Mouse (Mus musculus) heart, embryonic 11.5 days (tissue): ENCODE measurements at regions not wholly inside any gene's neighbourhood (a gene's known extent, or its start where the extent isn't known, plus 50 kb on each side); places are given as distances from the start of the nearest gene placed in this dataset.

Experiments used
- ATAC-seq: fragments of 200-750 bp; cut with Nextera tagmentation; replicated peaks from 2 replicates; pipeline ENCODE4 v1.8.0; 2017; ENCODE audit warnings: moderate library complexity; ENCODE audit not compliant: insufficient number of reproducible peaks, low FRiP score, low TSS enrichment
- H3K27ac ChIP-seq: fragments of 300-500 bp; sonication (generic); 2 replicates; pipeline ENCODE4 v1.5.1; 2014; ENCODE audit warnings: mild to moderate bottlenecking, low read depth, low read length
- H3K27me3 ChIP-seq: fragments of 300-500 bp; sonication (generic); 2 replicates; pipeline ENCODE4 v1.6.1; 2014; ENCODE audit warnings: mild to moderate bottlenecking, low read length, mixed read lengths; ENCODE audit not compliant: control insufficient read depth, insufficient read depth
- H3K36me3 ChIP-seq: fragments of 300-500 bp; sonication (generic); 2 replicates; pipeline ENCODE4 v1.6.1; 2014; ENCODE audit warnings: mild to moderate bottlenecking, low read length, moderate library complexity, mixed read lengths; ENCODE audit not compliant: control insufficient read depth, insufficient read depth
- H3K4me1 ChIP-seq: fragments of 300-500 bp; sonication (generic); 2 replicates; pipeline ENCODE4 v1.6.1; 2014; ENCODE audit warnings: low read length; ENCODE audit not compliant: control insufficient read depth, insufficient read depth
- H3K4me2 ChIP-seq: fragments of 300-500 bp; sonication (generic); 2 replicates; pipeline ENCODE4 v1.6.1; 2014; ENCODE audit warnings: mild to moderate bottlenecking, moderate library complexity
- H3K4me3 ChIP-seq: fragments of 300-500 bp; sonication (generic); 2 replicates; pipeline ENCODE4 v1.5.1; 2014; ENCODE audit warnings: low read depth, low read length
- H3K9ac ChIP-seq: fragments of 300-500 bp; sonication (generic); 2 replicates; pipeline ENCODE4 v1.6.1; 2014; ENCODE audit warnings: mild to moderate bottlenecking, low read depth, low read length, moderate library complexity
- H3K9me3 ChIP-seq: fragments of 300-500 bp; sonication (generic); replicated peaks from 2 replicates; pipeline ENCODE4 v1.6.1; 2016; ENCODE audit warnings: low read length; ENCODE audit not compliant: control insufficient read depth
- WGBS: fragments of 180-500 bp; shearing (Covaris S2); extraction: QIAGEN DNeasy Blood & Tissue Kit; methylation state at CpG from one replicate; pipeline ENCODE4 v1.1.7; 2014; ENCODE audit not compliant: insufficient replicate concordance; 5-methylcytosine and 5-hydroxymethylcytosine counted together

DNA sequence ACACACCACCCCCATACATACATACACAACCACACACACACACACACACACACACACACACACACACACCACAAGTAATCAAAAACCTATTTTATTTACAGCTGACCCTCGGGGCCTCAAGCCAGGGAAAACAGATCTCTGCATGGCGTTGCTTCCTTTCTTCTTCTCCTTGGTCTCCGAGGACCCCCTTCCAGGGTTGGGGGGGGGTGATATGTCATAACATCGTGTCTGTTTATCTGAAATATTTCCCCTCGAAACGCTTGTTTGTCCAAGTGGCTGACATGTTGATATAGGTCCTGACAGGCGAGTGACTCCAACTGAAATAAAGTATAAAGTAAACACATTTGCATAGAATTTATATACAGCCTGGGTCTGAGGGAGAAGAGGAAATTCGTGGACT lies 100.4 kb upstream of the Tbx3 start:
- H3K27me3 ChIP-seq: no peaks in the 10 kb centered on the region; the same call in 1 of the 2 replicates
- H3K27ac ChIP-seq: no peak overlapping the region
- 60% methylated on average over 8 of the region's 8 CpGs for WGBS
- H3K4me1 ChIP-seq: peaks cover 5% of the 10 kb centered on the region; the same call in 1 of the 2 replicates
- H3K9ac ChIP-seq: no peak overlapping the region
- ATAC-seq: no peak
- H3K9me3 ChIP-seq: 0 out of 2 replicates have a peak, but pooled peaks cover 9% of the 10 kb centered on the region
- H3K4me3 ChIP-seq: no peak overlapping the region
- H3K36me3 ChIP-seq: no peaks in the 10 kb centered on the region
- H3K4me2 ChIP-seq: no peak overlapping the region

DNA sequence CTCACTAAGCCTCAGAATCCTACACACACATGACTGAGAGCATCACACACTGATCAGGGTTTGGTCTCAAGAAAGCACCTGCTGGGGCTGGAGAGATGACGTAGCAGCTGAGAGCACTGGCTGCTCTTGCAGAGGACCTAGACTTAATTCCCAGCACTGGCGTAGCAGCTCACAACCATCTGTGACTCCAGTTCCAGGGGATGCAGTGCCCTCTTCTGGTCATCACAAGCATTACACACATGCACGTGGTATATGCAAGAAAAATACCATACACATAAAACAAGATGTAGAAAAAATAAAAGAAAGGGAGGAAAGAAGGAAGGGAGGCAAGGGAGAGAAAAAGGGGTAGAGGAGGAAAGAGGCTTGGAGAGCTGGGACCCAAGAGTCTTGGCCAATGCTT lies 98.8 kb upstream of the Tbx3 start:
- H3K27me3 ChIP-seq: no peaks in the 10 kb centered on the region; the same call in 1 of the 2 replicates
- H3K36me3 ChIP-seq: no peaks in the 10 kb centered on the region
- peaks cover 9% of the 10 kb centered on the region; the same call in 1 of the 2 replicates for H3K4me1 ChIP-seq
- H3K27ac ChIP-seq: no peak overlapping the region
- H3K9ac ChIP-seq: no peak overlapping the region
- WGBS: 90% methylated on average over 3 of the region's 3 CpGs
- H3K4me3 ChIP-seq: no peak overlapping the region
- no peak for ATAC-seq
- H3K9me3 ChIP-seq: 0 out of 2 replicates have a peak, but pooled peaks cover 9% of the 10 kb centered on the region
- H3K4me2 ChIP-seq: no peak overlapping the region

DNA sequence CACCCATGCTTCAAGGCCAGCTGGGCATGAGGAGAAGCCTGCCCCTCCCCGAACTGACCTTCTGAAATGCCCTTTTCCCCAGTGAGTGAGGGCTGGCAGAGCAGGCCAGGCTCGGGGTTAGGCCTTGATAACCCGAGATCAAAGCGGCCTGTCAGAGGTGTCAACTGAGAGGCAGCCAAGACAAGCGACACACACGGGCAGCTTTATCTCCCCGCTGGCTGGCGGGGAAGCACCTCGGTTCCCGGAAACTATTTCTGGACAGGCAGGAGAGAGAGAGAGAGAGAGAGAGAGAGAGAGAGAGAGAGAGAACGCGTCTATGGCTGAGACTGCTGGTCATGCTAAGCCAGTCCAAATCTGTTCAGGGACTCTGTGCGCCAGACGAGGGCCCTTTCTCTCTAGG lies 95.3 kb upstream of the Tbx3 start:
- Histone ChIP-seq H3K36me3 (no peaks in the 10 kb centered on the region), H3K9ac (no peak overlapping the region), H3K4me2 (0 out of 2 replicates have a peak overlapping the region, but pooled peaks have one; percentile 29), H3K9me3 (0 out of 2 replicates have a peak, but pooled peaks cover 9% of the 10 kb centered on the region), H3K27me3 (no peaks in the 10 kb centered on the region), H3K4me3 (no peak overlapping the region), H3K27ac (peak overlapping the region; percentile 64; the same call in 1 of the 2 replicates), H3K4me1 (peaks cover 11% of the 10 kb centered on the region)
- ATAC-seq: peak; percentile 75
- WGBS: 6% methylated on average over 14 of the region's 14 CpGs

DNA sequence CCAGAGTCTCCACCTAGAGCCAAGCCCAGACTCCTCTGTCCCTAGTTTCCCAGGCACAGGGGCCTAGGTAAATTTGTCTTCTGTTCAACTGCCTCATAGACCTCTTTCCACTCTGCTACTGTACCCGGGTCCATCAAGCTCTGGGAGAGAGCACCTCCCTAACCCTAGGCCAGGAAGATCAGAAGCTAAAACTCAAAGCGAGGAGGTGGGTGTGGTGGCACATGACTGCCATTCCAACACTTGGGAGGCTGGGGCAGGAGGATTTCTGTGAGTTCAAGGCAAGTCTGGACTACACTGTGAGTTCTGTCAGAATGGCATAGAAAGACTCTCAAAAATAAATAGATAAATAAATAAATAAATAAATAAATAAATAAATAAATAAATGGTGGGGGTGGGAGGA lies 91.2 kb upstream of the Tbx3 start:
- H3K27ac ChIP-seq: no peak overlapping the region
- H3K9ac ChIP-seq: no peak overlapping the region
- no peaks in the 10 kb centered on the region for H3K36me3 ChIP-seq
- ATAC-seq: no peak
- no peaks in the 10 kb centered on the region for H3K27me3 ChIP-seq
- H3K9me3 ChIP-seq: no peaks in the 10 kb centered on the region
- H3K4me1 ChIP-seq: peaks cover 16% of the 10 kb centered on the region
- no peak overlapping the region for H3K4me3 ChIP-seq
- no peak overlapping the region for H3K4me2 ChIP-seq
- WGBS: 73% methylated on average over 2 of the region's 2 CpGs

DNA sequence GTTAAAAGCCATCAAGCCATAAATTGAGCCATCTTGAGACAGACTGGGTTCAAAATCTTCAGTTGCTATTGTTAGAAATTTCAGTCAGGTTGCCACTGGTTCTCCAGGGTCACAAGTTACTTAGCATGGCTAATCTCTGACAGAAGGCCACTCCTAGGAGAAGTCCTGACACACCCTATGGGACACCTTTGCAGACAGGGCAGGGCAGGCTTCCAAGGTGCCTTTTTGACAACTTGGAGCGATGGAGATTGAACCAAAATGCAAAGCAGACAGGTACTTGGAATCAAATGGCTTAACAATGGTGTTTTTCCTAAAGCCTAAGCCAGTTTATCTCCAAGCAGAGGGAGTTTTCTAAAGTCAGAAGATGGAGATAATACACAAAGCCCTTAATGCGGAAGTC lies 90.7 kb upstream of the Tbx3 start:
- no peaks in the 10 kb centered on the region for H3K9me3 ChIP-seq
- peaks cover 13% of the 10 kb centered on the region for H3K4me1 ChIP-seq
- H3K27ac ChIP-seq: no peak overlapping the region
- H3K36me3 ChIP-seq: no peaks in the 10 kb centered on the region
- H3K4me3 ChIP-seq: no peak overlapping the region
- no peaks in the 10 kb centered on the region for H3K27me3 ChIP-seq
- no peak overlapping the region for H3K4me2 ChIP-seq
- H3K9ac ChIP-seq: no peak overlapping the region
- ATAC-seq: no peak
- 48% methylated on average over 2 of the region's 2 CpGs for WGBS

DNA sequence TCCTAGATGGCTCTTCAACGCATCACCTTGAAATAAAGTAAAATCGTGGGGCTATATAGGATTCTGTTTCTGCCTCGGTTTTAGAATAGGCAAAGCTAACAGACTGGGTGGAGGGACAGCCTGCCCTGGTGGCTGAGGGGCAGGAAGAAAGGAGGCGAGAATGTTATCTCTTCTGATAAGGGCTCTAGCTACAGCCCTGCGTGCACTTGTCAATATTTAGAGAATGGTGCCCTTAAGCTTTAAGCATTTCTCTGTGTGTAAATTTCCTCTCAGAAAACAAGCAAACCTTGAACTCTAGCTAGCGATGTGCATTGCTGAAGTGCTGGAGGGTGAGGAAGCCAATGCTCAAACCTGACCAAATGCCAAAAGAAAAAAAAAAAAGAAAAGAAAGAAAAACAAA lies 90.1 kb upstream of the Tbx3 start:
- Histone ChIP-seq H3K4me3 (no peak overlapping the region), H3K4me2 (peak overlapping the region; percentile 14), H3K27ac (no peak overlapping the region), H3K9ac (no peak overlapping the region), H3K4me1 (peaks cover 9% of the 10 kb centered on the region), H3K36me3 (no peaks in the 10 kb centered on the region), H3K27me3 (no peaks in the 10 kb centered on the region), H3K9me3 (no peaks in the 10 kb centered on the region)
- WGBS: 20% methylated on average over 6 of the region's 6 CpGs
- ATAC-seq: no peak

DNA sequence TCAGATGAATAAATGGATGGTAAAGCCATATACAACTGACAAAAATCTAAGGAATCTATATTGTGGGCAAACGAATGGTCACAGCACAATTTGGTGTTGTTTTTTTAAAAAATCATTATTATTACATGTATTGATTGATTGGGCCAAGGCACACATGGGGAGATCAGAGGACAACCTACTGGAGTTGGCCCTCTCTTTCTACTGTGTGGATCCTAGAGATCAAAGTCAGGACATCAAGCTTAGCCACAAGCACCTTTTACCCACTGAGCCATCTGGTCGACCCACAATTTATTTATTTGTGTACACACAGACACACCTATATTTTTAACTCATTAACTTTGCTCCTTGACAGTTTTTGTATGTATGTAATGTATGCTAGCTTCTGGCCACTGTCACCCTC lies 89.7 kb upstream of the Tbx3 start:
- no peak overlapping the region for H3K27ac ChIP-seq

DNA sequence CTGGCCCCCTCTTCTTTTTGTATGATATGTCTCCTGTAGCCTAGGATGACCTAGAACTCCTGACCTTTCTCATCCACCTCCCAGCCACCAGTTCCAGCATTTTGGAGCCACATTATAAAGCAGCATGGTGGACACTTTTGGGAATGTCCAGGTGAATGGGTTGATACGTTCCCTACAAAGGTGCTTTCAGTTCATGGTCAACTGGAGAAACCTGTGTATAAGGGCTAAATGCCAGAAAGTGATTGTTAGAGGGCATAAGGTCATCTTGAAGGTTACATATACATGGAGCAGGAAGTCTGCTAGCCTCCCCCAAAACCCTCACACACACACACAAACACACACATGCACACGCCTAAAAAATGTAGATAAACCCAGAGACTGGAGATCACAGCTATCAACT lies 86.1 kb upstream of the Tbx3 start:
- Histone ChIP-seq H3K27ac (no peak overlapping the region), H3K9ac (no peak overlapping the region), H3K36me3 (no peaks in the 10 kb centered on the region), H3K9me3 (no peaks in the 10 kb centered on the region), H3K4me3 (no peak overlapping the region), H3K27me3 (no peaks in the 10 kb centered on the region), H3K4me1 (peaks cover 20% of the 10 kb centered on the region), H3K4me2 (no peak overlapping the region)
- 76% methylated on average over 2 of the region's 2 CpGs for WGBS
- ATAC-seq: no peak

More for the DNA sequence above, 89.7 kb upstream of the Tbx3 start:
- Histone ChIP-seq H3K36me3 (no peaks in the 10 kb centered on the region), H3K4me2 (no peak overlapping the region), H3K27me3 (no peaks in the 10 kb centered on the region), H3K4me3 (no peak overlapping the region), H3K9ac (no peak overlapping the region), H3K4me1 (peaks cover 7% of the 10 kb centered on the region), H3K9me3 (no peaks in the 10 kb centered on the region)
- ATAC-seq: no peak
- WGBS: 46% methylated on average over 2 of the region's 2 CpGs

DNA sequence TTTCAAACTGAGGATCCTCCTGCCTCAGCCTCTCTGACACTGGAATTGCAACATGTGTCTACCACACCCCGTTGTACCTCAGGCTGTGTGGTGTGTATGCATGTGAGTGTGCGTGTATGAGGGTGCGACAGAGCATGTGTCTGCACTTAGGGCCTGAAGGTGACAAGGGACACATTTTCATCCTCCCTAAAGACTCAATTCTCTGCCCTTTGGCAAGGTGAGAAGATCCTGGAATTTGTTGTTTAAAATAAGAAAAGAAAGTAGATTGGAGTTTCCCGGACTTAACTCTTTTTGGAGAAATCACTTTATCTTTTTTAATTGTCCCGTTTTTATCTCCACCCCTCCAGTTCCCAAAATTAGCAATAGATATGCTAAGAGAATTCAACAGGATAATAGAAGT lies 85.6 kb upstream of the Tbx3 start:
- H3K4me2 ChIP-seq: no peak overlapping the region
- ATAC-seq: no peak
- H3K4me3 ChIP-seq: no peak overlapping the region
- no peaks in the 10 kb centered on the region for H3K9me3 ChIP-seq
- H3K9ac ChIP-seq: no peak overlapping the region
- H3K27me3 ChIP-seq: no peaks in the 10 kb centered on the region
- H3K4me1 ChIP-seq: peaks cover 21% of the 10 kb centered on the region
- WGBS: 84% methylated on average over 5 of the region's 5 CpGs
- H3K27ac ChIP-seq: no peak overlapping the region
- no peaks in the 10 kb centered on the region for H3K36me3 ChIP-seq
